Mouse (Mus musculus): ENCODE data around the gene Nudcd3. TPM values are rescaled to one million over a fixed set of nuclear protein-coding genes. Genes with fewer than 3 reads are reported as not detected.

Nudcd3 gene
- total and polyA plus RNA-seq, 2 experiments from 2014 or later: 29.2 to 37.8 TPM

GRCm38 (mm10) chr11:6160663-6161271, 39.4 kb downstream of the Nudcd3 start:
- WGBS: 67% methylated on average over 3 of the region's 3 CpGs
- ATAC-seq (ENCODE audit: insufficient read depth, low read depth) (no peak), DNase-seq (ENCODE audit: low spot score) (no peak)
- H3K36me3 ChIP-seq (replicated peaks; ENCODE audit: control insufficient read depth, insufficient read depth, low read length): no peaks in the 10 kb centered on the region
- no peak overlapping the region for H3K27ac ChIP-seq (ENCODE audit: low read depth)
- H3K4me3 ChIP-seq (ENCODE audit: low read depth, low read length): no peak overlapping the region
- TF ChIP-seq CTCF (IDR thresholded peaks at IDR 0.05; ENCODE audit: low read depth) (no peak), EP300 (IDR thresholded peaks at IDR 0.05; ENCODE audit: low read depth) (no peak)
- no peaks in the 10 kb centered on the region for H3K27me3 ChIP-seq (ENCODE audit: control insufficient read depth, insufficient read depth, low read length)
- no peak overlapping the region for H3K4me2 ChIP-seq (ENCODE audit: low read depth, low read length)
- H3K4me1 ChIP-seq (ENCODE audit: control insufficient read depth, insufficient read depth): peaks cover 25% of the 10 kb centered on the region; the same call in 1 of the 2 replicates
- no peak overlapping the region for H3K9ac ChIP-seq (replicated peaks; ENCODE audit: low read depth, low read length)
- H3K9me3 ChIP-seq (replicated peaks; ENCODE audit: control insufficient read depth, low read length): no peaks in the 10 kb centered on the region

GRCm38 (mm10) chr11:6159704-6160275, 40.4 kb downstream of the Nudcd3 start:
- Histone ChIP-seq H3K36me3 (replicated peaks; ENCODE audit: control insufficient read depth, insufficient read depth, low read length) (no peaks in the 10 kb centered on the region), H3K9ac (replicated peaks; ENCODE audit: low read depth, low read length) (no peak overlapping the region), H3K4me1 (ENCODE audit: control insufficient read depth, insufficient read depth) (peaks cover 30% of the 10 kb centered on the region), H3K27me3 (ENCODE audit: control insufficient read depth, insufficient read depth, low read length) (no peaks in the 10 kb centered on the region), H3K4me3 (ENCODE audit: low read depth, low read length) (no peak overlapping the region), H3K9me3 (replicated peaks; ENCODE audit: control insufficient read depth, low read length) (no peaks in the 10 kb centered on the region), H3K4me2 (ENCODE audit: low read depth, low read length) (no peak overlapping the region), H3K27ac (ENCODE audit: low read depth) (no peak overlapping the region)
- ATAC-seq (ENCODE audit: insufficient read depth, low read depth) (no peak), DNase-seq (ENCODE audit: low spot score) (no peak)
- no peak for TF ChIP-seq CTCF (IDR thresholded peaks at IDR 0.05; ENCODE audit: low read depth)
- no peak for TF ChIP-seq EP300 (IDR thresholded peaks at IDR 0.05; ENCODE audit: low read depth)
- WGBS: 78% methylated on average over 4 of the region's 4 CpGs

- H3K4me2 ChIP-seq (ENCODE audit: low read depth, low read length): no peak overlapping the region
- no peaks in the 10 kb centered on the region for H3K27me3 ChIP-seq (ENCODE audit: control insufficient read depth, insufficient read depth, low read length)
- no peak overlapping the region for H3K4me3 ChIP-seq (ENCODE audit: low read depth, low read length)
- no peak overlapping the region for H3K27ac ChIP-seq (ENCODE audit: low read depth)
- no peak overlapping the region for H3K9ac ChIP-seq (replicated peaks; ENCODE audit: low read depth, low read length)
- DNase-seq (ENCODE audit: low spot score) (no peak), ATAC-seq (ENCODE audit: insufficient read depth, low read depth) (no peak)
- no peaks in the 10 kb centered on the region for H3K36me3 ChIP-seq (replicated peaks; ENCODE audit: control insufficient read depth, insufficient read depth, low read length)
- H3K9me3 ChIP-seq (replicated peaks; ENCODE audit: control insufficient read depth, low read length): no peaks in the 10 kb centered on the region
- peaks cover 43% of the 10 kb centered on the region for H3K4me1 ChIP-seq (ENCODE audit: control insufficient read depth, insufficient read depth)
- 84% methylated on average over 1 of the region's 1 CpGs for WGBS
- TF ChIP-seq CTCF (IDR thresholded peaks at IDR 0.05; ENCODE audit: low read depth) (no peak), EP300 (IDR thresholded peaks at IDR 0.05; ENCODE audit: low read depth) (no peak)
Measured at GRCm38 (mm10) chr11:6158515-6158914, 41.7 kb downstream of the Nudcd3 start.

- 23% methylated on average over 5 of the region's 5 CpGs for WGBS
- H3K27ac ChIP-seq (ENCODE audit: low read depth): no peak overlapping the region
- no peaks in the 10 kb centered on the region for H3K9me3 ChIP-seq (replicated peaks; ENCODE audit: control insufficient read depth, low read length)
- no peaks in the 10 kb centered on the region for H3K36me3 ChIP-seq (replicated peaks; ENCODE audit: control insufficient read depth, insufficient read depth, low read length)
- H3K4me2 ChIP-seq (ENCODE audit: low read depth, low read length): no peak overlapping the region
- H3K4me3 ChIP-seq (ENCODE audit: low read depth, low read length): no peak overlapping the region
- H3K9ac ChIP-seq (replicated peaks; ENCODE audit: low read depth, low read length): no peak overlapping the region
- H3K27me3 ChIP-seq (ENCODE audit: control insufficient read depth, insufficient read depth, low read length): no peaks in the 10 kb centered on the region
- no peak for TF ChIP-seq CTCF (IDR thresholded peaks at IDR 0.05; ENCODE audit: low read depth)
- no peak for TF ChIP-seq EP300 (IDR thresholded peaks at IDR 0.05; ENCODE audit: low read depth)
- ATAC-seq (ENCODE audit: insufficient read depth, low read depth) (no peak), DNase-seq (ENCODE audit: low spot score) (no peak)
- peaks cover 39% of the 10 kb centered on the region for H3K4me1 ChIP-seq (ENCODE audit: control insufficient read depth, insufficient read depth)
Measured at GRCm38 (mm10) chr11:6157119-6157518, 43.1 kb downstream of the Nudcd3 start.

GRCm38 (mm10) chr11:6156651-6157050, 43.6 kb downstream of the Nudcd3 start:
- ATAC-seq (ENCODE audit: insufficient read depth, low read depth) (no peak), DNase-seq (ENCODE audit: low spot score) (no peak)
- no peak overlapping the region for H3K9ac ChIP-seq (replicated peaks; ENCODE audit: low read depth, low read length)
- 64% methylated on average over 5 of the region's 5 CpGs for WGBS
- H3K27me3 ChIP-seq (ENCODE audit: control insufficient read depth, insufficient read depth, low read length): no peaks in the 10 kb centered on the region
- no peak for TF ChIP-seq CTCF (IDR thresholded peaks at IDR 0.05; ENCODE audit: low read depth)
- peaks cover 39% of the 10 kb centered on the region for H3K4me1 ChIP-seq (ENCODE audit: control insufficient read depth, insufficient read depth)
- no peak overlapping the region for H3K4me3 ChIP-seq (ENCODE audit: low read depth, low read length)
- H3K4me2 ChIP-seq (ENCODE audit: low read depth, low read length): no peak overlapping the region
- no peak overlapping the region for H3K27ac ChIP-seq (ENCODE audit: low read depth)
- H3K36me3 ChIP-seq (replicated peaks; ENCODE audit: control insufficient read depth, insufficient read depth, low read length): no peaks in the 10 kb centered on the region
- H3K9me3 ChIP-seq (replicated peaks; ENCODE audit: control insufficient read depth, low read length): no peaks in the 10 kb centered on the region

Measured in heart, postnatal 0 days (tissue).